Mouse (Mus musculus) hindbrain, embryonic 14.5 days (tissue): Measurements from ENCODE around the gene Arhgef3. TPM values are rescaled to one million over a fixed set of nuclear protein-coding genes. Genes with fewer than 3 reads are reported as not detected.

ENCODE experiments used
- ATAC-seq: fragments of 200-750 bp; cut with Nextera tagmentation; 2 replicates; pipeline ENCODE4 v1.8.0; 2017; ENCODE audit warnings: moderate number of reproducible peaks, mild to moderate bottlenecking, moderate TSS enrichment, moderate library complexity; ENCODE audit not compliant: low FRiP score
- DNase-seq: peaks from one replicate; pipeline ENCODE4 v3.0.0-alpha.2; 2015; ENCODE audit warnings: low spot score
- H3K27ac ChIP-seq: fragments of 300-500 bp; sonication (generic); 2 replicates; pipeline ENCODE4 v1.5.1; 2014; ENCODE audit warnings: mild to moderate bottlenecking, moderate library complexity
- H3K27me3 ChIP-seq: fragments of 300-500 bp; sonication (generic); 2 replicates; pipeline ENCODE4 v1.6.1; 2014; ENCODE audit warnings: mild to moderate bottlenecking, low read length, mixed read lengths; ENCODE audit not compliant: control insufficient read depth, insufficient read depth
- H3K36me3 ChIP-seq: fragments of 300-500 bp; sonication (generic); replicated peaks from 2 replicates; pipeline ENCODE4 v1.6.1; 2014; ENCODE audit not compliant: control insufficient read depth, insufficient read depth
- H3K4me1 ChIP-seq: fragments of 300-500 bp; sonication (generic); replicated peaks from 2 replicates; pipeline ENCODE4 v1.6.1; 2014; ENCODE audit warnings: antibody characterized with exemption, low read length, mixed read lengths; ENCODE audit not compliant: control insufficient read depth, insufficient read depth
- H3K4me2 ChIP-seq: fragments of 300-500 bp; sonication (generic); replicated peaks from 2 replicates; pipeline ENCODE4 v1.6.1; 2014; ENCODE audit warnings: mild to moderate bottlenecking, moderate library complexity
- H3K4me3 ChIP-seq: fragments of 300-500 bp; sonication (generic); replicated peaks from 2 replicates; pipeline ENCODE4 v1.5.1; 2014; ENCODE audit warnings: mild to moderate bottlenecking, low read length
- H3K9ac ChIP-seq: fragments of 300-500 bp; sonication (generic); 2 replicates; pipeline ENCODE4 v1.6.1; 2014
- H3K9me3 ChIP-seq: fragments of 300-500 bp; sonication (generic); 2 replicates; pipeline ENCODE4 v1.6.1; 2016; ENCODE audit warnings: low read length; ENCODE audit not compliant: control insufficient read depth
- WGBS: fragments of 180-500 bp; shearing (Covaris S2); extraction: QIAGEN DNeasy Blood & Tissue Kit; methylation state at CpG from one replicate; pipeline ENCODE4 v1.1.7; 2014; 5-methylcytosine and 5-hydroxymethylcytosine counted together
- polyA plus RNA-seq: library from polyadenylated mRNA; unstranded; fragments of >200 nt; fragmentation: Nextera tagmentation; extraction: Ambion mirVana; gene quantifications from 2 replicates; pipeline ENCODE4 v1.2.1, GENCODE M21; 2014

Arhgef3 gene
- polyA plus RNA-seq, 1 experiment from 2014 or later = 11.8 TPM

- no peak overlapping the region for H3K9ac ChIP-seq
- H3K36me3 ChIP-seq = no peaks in the 10 kb centered on the region
- ATAC-seq = no peak
- 82% methylated on average over 4 of the region's 4 CpGs for WGBS
- H3K9me3 ChIP-seq = no peaks in the 10 kb centered on the region
- DNase-seq = no peak
- H3K27me3 ChIP-seq = no peaks in the 10 kb centered on the region
- no peaks in the 10 kb centered on the region for H3K4me1 ChIP-seq
- H3K27ac ChIP-seq = no peak overlapping the region
- no peak overlapping the region for H3K4me3 ChIP-seq
- H3K4me2 ChIP-seq = no peak overlapping the region
These were observed 196.0 kb downstream of the Arhgef3 start for GRCm38 (mm10) chr14:27310559-27311242.

- no peak for ATAC-seq
- H3K36me3 ChIP-seq = no peaks in the 10 kb centered on the region
- no peak overlapping the region for H3K9ac ChIP-seq
- H3K4me2 ChIP-seq = no peak overlapping the region
- H3K4me3 ChIP-seq = no peak overlapping the region
- 89% methylated on average over 1 of the region's 1 CpGs for WGBS
- H3K9me3 ChIP-seq = no peaks in the 10 kb centered on the region
- H3K27ac ChIP-seq = no peak overlapping the region
- H3K4me1 ChIP-seq = no peaks in the 10 kb centered on the region
- no peak for DNase-seq
- no peaks in the 10 kb centered on the region for H3K27me3 ChIP-seq
These were observed 197.7 kb downstream of the Arhgef3 start for GRCm38 (mm10) chr14:27312380-27312779.

GRCm38 (mm10) chr14:27315737-27316136 lies 201.0 kb downstream of the Arhgef3 start:
- Histone ChIP-seq H3K9ac (no peak overlapping the region), H3K9me3 (no peaks in the 10 kb centered on the region), H3K36me3 (no peaks in the 10 kb centered on the region), H3K4me1 (no peaks in the 10 kb centered on the region), H3K4me3 (no peak overlapping the region), H3K4me2 (no peak overlapping the region), H3K27ac (no peak overlapping the region), H3K27me3 (no peaks in the 10 kb centered on the region)
- ATAC-seq (no peak), DNase-seq (no peak)
- 84% methylated on average over 6 of the region's 6 CpGs for WGBS

GRCm38 (mm10) chr14:27317146-27317545 lies 202.4 kb downstream of the Arhgef3 start:
- ATAC-seq = no peak
- Histone ChIP-seq H3K27ac (no peak overlapping the region), H3K4me3 (no peak overlapping the region), H3K27me3 (no peaks in the 10 kb centered on the region), H3K9me3 (no peaks in the 10 kb centered on the region), H3K4me1 (no peaks in the 10 kb centered on the region), H3K4me2 (no peak overlapping the region), H3K36me3 (no peaks in the 10 kb centered on the region), H3K9ac (no peak overlapping the region)
- no peak for DNase-seq
- WGBS = 84% methylated on average over 8 of the region's 8 CpGs

- Histone ChIP-seq H3K36me3 (no peaks in the 10 kb centered on the region), H3K9ac (no peak overlapping the region), H3K27ac (no peak overlapping the region), H3K4me2 (no peak overlapping the region), H3K4me1 (no peaks in the 10 kb centered on the region), H3K27me3 (no peaks in the 10 kb centered on the region), H3K4me3 (no peak overlapping the region), H3K9me3 (no peaks in the 10 kb centered on the region)
- no peak for DNase-seq
- 61% methylated on average over 7 of the region's 7 CpGs for WGBS
- ATAC-seq = no peak
These were observed 204.7 kb downstream of the Arhgef3 start for GRCm38 (mm10) chr14:27319386-27319785.

- H3K9me3 ChIP-seq = no peaks in the 10 kb centered on the region
- 94% methylated on average over 4 of the region's 4 CpGs for WGBS
- no peak overlapping the region for H3K9ac ChIP-seq
- H3K4me2 ChIP-seq = no peak overlapping the region
- no peak overlapping the region for H3K27ac ChIP-seq
- ATAC-seq (no peak), DNase-seq (no peak)
- no peak overlapping the region for H3K4me3 ChIP-seq
- H3K4me1 ChIP-seq = no peaks in the 10 kb centered on the region
- no peaks in the 10 kb centered on the region for H3K27me3 ChIP-seq
- H3K36me3 ChIP-seq = no peaks in the 10 kb centered on the region
These were observed 207.3 kb downstream of the Arhgef3 start for GRCm38 (mm10) chr14:27322041-27322440.

GRCm38 (mm10) chr14:27324689-27325088 lies 210.0 kb downstream of the Arhgef3 start:
- no peaks in the 10 kb centered on the region for H3K36me3 ChIP-seq
- H3K9ac ChIP-seq = no peak overlapping the region
- no peak overlapping the region for H3K4me3 ChIP-seq
- ATAC-seq = no peak
- no peaks in the 10 kb centered on the region for H3K4me1 ChIP-seq
- H3K27me3 ChIP-seq = no peaks in the 10 kb centered on the region
- DNase-seq = no peak
- H3K4me2 ChIP-seq = no peak overlapping the region
- H3K9me3 ChIP-seq = no peaks in the 10 kb centered on the region
- 80% methylated on average over 7 of the region's 7 CpGs for WGBS
- no peak overlapping the region for H3K27ac ChIP-seq

- 79% methylated on average over 6 of the region's 6 CpGs for WGBS
- Histone ChIP-seq H3K27ac (no peak overlapping the region), H3K4me1 (no peaks in the 10 kb centered on the region), H3K4me2 (no peak overlapping the region), H3K9ac (no peak overlapping the region), H3K27me3 (no peaks in the 10 kb centered on the region), H3K4me3 (no peak overlapping the region), H3K36me3 (no peaks in the 10 kb centered on the region), H3K9me3 (no peaks in the 10 kb centered on the region)
- ATAC-seq (no peak), DNase-seq (no peak)
These were observed 210.8 kb downstream of the Arhgef3 start for GRCm38 (mm10) chr14:27325537-27325936.

- Histone ChIP-seq H3K4me2 (no peak overlapping the region), H3K36me3 (no peaks in the 10 kb centered on the region), H3K9ac (no peak overlapping the region), H3K27me3 (no peaks in the 10 kb centered on the region), H3K9me3 (no peaks in the 10 kb centered on the region), H3K4me1 (no peaks in the 10 kb centered on the region), H3K27ac (no peak overlapping the region), H3K4me3 (no peak overlapping the region)
- ATAC-seq (no peak), DNase-seq (no peak)
- WGBS = 75% methylated on average over 3 of the region's 3 CpGs
These were observed 213.2 kb downstream of the Arhgef3 start for GRCm38 (mm10) chr14:27327862-27328261.

- 93% methylated on average over 3 of the region's 3 CpGs for WGBS
- Histone ChIP-seq H3K36me3 (no peaks in the 10 kb centered on the region), H3K27ac (no peak overlapping the region), H3K9ac (no peak overlapping the region), H3K4me2 (no peak overlapping the region), H3K9me3 (no peaks in the 10 kb centered on the region), H3K27me3 (peaks cover 4% of the 10 kb centered on the region; the same call in 1 of the 2 replicates), H3K4me3 (no peak overlapping the region), H3K4me1 (no peaks in the 10 kb centered on the region)
- DNase-seq (no peak), ATAC-seq (no peak)
These were observed 214.3 kb downstream of the Arhgef3 start for GRCm38 (mm10) chr14:27328952-27329351.
